Mouse (Mus musculus): ENCODE results near the gene Celf2.

The Celf2 gene

DNA sequence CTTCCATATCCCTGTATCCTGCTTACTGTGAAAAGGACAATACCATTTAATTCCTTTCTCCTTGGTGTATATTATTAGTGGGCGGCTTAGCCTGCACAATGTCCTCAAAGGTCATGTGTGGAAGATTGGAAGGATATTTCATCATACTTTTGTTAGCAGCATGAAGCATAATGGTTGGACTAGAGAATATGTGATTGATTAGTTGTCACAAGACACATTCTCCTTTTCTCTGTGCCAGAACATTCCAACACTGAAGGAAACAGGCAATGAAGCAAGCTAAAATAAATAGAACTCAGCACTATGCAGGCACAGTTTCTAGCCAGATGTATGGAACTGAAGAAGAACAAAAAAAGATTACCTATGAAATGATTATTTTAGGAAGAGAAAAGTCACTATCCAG, 482.6 kb downstream of the Celf2 start:
- no peak for DNase-seq (ENCODE audit: low spot score in 2 of 2)

DNA sequence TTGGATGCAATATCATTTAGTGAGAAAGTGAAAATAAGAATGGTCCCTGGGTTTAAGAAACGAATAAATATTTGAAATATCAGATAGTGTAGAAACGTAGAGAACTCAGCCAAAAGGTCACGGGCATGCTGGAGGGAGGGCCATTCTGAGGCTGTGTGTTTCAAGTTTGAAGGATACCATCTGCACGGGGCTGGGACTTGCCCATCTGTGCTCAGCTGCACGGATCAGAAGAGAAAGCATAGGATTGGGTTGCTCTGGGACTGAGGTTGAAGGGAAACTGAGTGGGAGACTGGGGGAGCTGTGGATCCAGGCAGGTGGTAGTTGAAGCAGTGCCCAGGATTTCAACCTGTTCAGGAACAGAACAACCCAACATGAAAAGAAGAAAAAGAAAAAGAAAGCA, 483.8 kb downstream of the Celf2 start:
- DNase-seq (ENCODE audit: low spot score in 2 of 2) = no peak

DNA sequence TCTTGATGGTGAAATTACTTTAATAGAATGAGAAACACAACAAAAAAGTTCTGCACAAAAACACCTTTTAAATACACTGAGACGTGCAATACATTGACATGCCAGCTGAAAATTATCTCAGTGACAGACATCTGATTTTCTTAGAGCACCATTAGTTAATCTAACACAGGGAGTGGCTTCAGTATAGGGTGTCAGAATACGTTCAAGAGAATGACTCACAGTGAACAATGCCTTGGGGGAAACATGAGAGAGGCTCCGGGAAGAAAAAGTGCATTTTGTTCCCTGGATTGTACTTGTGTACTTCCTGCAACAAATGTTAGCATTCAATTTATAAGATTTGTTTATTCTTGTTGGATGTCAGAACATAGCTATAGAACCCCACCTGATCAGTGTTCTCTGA, 487.2 kb downstream of the Celf2 start:
- no peak for DNase-seq (ENCODE audit: low spot score in 2 of 2)

DNA sequence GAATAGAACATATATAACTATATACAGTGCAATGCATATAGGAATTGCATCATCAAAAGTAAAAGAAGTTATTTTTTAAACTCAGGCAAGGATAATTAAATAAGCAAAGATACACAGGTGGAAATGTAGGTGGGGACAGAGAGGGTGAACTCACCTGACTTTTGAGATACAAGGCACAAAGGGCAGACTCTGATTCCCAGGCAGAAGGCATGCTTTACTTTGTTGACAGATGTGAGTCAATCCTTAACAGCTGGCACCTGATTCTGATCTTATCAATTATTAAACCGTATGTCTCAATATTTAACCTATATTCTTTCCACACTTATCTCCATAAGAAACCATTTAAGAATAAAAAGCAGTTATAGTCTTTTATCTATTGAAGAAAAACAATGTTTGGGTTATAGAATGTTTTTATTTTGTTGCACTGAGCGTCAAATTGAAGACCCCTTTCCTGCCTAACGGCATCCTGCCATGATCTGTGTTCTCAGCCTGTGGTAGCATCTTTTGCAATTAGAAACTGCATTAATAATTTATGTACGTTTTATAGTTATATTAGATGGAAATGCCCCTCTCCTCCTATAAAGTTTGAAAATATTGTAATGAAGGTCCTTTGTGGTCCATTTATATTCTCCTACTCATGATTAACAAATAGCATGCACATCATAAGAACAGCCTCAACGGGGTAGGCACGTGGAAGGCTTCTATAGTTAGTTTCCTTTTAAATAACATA, 491.8 kb downstream of the Celf2 start:
- no peak for DNase-seq (ENCODE audit: low spot score in 2 of 2)

DNA sequence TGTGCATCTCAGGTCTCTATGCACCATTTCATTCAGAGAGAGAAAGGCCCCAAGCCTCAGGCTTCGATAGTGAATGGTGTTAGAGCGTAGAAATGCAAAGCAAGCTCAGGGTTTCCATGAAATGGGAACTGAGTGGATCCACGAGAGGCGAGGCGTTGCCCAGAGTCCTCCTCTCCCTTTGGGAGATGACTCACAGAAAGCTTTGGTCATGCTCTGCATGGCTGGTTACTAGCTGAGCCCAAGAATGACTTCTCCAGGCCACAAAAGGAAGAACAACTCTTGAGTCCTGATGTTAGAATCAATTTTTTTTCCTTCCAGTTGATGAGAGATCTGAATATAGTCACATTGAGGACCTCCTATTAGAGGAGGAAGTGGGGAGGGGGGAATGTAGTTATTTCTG, 496.2 kb downstream of the Celf2 start:
- no peak for DNase-seq (ENCODE audit: low spot score in 2 of 2)

DNA sequence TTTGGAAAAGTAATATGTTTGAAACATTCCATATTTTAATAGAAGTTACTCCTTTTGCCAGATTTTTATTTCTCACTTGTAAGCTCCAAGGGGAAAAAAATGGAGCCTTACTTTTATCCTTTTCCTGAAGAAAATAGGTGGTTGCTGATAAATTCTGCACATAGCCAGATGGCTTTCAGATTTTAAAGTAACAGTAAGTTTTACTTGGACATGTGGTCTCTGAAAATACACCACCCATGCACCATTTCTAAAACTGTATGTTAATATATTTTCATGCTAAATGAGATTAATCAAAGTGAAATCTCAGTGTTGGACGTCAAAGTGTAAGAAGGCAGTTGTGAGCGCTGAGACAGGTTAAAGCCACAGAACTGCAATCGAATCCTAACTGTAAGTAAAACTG, 502.5 kb downstream of the Celf2 start:
- DNase-seq (ENCODE audit: low spot score in 2 of 2) = no peak

DNA sequence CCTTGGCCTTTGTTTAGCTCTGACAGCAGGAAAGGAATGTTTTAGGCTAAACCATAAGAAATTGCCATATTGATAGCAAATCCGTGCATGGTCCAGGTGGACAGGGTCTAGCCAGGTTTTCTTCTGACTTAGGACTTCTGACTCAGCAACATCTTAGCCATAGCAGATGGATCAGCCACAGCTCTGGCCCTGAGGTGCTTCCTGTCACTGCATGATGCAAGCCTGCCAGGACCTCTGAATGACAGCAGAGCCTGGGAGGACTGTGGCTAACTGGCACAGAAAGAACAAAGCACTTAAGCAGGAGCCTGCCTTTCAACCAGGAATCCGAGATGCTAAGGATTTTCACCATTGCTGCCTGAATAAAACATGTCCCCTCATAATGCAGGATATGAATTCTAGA, 507.4 kb downstream of the Celf2 start:
- no peak for DNase-seq (ENCODE audit: low spot score in 2 of 2)

DNA sequence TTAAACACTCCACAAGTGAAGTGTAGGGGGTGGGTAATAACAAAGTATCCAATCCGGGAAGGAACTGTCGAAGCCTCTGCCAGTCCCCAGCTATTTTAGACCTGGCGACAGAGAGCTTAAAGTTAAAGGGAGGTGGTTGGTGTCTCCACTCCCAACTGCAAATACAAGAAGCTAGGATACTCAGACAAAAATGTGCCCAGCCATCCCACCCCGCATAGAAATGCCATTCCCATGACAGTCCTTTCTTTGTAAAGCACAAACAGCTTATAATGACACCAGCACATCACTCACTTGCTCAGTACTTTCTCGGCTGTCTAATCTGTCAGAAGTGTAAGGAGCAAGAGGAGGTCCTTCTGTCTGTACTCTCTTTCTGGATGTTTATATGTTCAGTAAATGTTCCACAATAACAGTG, 518.3 kb downstream of the Celf2 start:
- no peak for DNase-seq (ENCODE audit: low spot score in 2 of 2)

DNA sequence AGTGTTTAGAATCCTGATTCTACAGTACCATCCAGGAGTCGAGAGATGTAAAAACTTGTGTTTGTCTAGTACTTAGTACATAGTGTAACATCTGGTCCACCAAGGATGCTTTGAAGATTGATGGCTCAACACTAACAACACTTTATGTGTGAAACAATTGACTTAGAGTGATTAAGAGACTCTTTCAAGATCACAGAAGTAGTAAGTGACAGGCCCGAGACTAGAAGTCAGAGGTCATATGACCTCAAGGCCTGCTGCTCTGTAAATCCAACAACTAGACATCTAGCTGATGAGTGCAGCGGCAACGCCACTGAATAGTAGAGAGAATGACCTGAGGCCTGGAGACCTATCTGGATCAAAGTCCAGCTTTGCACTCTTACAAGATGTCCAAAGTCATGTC, 523.7 kb downstream of the Celf2 start:
- no peak for DNase-seq (ENCODE audit: low spot score in 2 of 2)

DNA sequence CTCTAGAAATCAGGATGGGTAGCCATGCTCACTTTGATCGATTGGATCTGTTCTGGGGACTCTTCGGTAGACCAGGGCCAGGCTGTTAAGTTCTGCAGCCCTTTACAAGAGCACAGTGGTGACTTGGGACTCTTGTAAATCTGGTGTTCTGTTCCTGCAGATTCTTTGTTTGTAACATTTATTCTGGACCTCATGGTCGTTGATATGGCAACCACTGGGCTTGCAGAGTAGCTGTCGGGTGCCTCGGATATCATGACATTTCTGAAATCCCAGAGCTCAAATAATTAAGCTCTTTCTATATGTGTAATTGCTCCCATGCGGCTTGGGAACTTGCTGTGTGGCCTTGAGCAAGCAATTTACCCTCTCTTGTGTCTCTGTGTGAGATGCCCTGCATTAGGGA, 525.5 kb downstream of the Celf2 start:
- no peak for DNase-seq (ENCODE audit: low spot score in 2 of 2)

DNA sequence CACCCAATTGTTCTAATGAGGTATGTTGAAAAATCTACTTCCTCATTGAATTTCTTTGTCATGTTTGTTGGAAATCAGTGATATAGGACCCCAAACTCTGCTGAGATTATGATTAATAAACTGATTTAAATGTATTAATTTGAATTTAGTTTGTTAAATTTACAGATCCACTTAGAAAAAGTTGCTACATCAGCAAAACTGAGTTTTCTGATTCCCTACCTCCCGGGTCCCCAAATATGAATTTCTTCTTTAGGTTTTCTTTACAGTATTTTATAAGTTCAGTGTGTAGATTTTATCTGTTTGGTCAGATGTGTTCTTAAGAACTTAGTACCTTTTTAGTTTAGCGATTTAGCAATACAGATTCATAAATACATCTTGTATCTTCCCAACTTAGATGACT, 533.1 kb downstream of the Celf2 start:
- DNase-seq (ENCODE audit: low spot score in 2 of 2) = no peak

DNA sequence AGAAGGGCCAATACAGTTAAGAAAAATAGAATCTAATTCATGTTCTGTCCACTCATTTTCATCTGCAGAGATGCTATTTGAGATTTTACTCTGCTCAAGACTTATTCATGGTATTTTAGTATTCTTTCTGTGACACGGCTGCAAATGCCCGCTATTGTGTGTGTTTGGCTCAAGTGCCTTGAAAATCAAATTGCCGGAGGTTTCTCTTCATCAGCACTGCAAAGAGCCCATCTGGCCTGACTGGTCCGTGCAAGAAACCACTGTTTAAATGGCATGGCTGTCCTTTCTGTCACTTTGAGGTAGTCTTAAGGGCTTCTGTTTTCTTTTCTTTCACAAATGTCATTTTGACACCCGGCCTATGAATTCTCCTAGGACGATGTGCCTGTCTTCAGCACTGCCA, 540.1 kb downstream of the Celf2 start:
- no peak for DNase-seq (ENCODE audit: low spot score in 2 of 2)

DNA sequence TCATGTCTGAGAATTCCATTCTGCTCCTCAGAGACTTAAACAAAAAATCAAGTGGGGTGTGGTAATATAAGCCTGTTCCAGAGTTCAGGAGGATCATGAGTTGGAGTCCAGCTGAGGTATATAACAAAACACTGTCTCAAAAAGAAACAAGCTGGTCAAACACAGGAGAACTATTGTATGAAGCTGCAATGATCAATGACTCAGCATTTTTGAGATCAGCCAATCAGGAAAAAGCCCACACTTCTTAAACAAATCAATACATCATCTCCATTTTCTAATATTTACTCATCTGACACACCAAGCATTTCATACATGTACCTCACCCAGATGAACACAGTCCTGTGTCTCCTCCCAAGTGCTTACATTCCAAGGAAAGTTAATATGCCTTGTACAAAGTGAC, 544.1 kb downstream of the Celf2 start:
- DNase-seq (ENCODE audit: low spot score in 2 of 2) = no peak

DNA sequence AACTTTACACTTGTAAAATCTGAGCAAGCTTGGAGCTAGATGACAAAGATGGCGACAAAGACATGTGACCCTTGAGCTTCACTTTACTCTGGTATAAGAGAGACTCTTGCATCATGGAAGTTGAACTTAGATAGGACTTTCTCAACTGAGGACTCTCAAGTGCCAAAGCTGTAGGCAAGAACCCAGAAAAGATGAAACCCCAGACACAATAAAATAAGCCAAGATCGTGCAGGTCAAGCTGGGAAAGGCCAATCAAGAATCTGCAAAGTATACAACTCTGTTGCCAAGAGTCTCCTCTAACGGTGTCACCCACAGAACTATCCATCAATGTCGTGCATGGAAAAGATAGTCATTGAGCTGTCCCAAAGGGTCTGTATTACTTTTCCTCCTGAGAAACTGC, 558.7 kb downstream of the Celf2 start:
- no peak for DNase-seq (ENCODE audit: low spot score in 2 of 2)

DNA sequence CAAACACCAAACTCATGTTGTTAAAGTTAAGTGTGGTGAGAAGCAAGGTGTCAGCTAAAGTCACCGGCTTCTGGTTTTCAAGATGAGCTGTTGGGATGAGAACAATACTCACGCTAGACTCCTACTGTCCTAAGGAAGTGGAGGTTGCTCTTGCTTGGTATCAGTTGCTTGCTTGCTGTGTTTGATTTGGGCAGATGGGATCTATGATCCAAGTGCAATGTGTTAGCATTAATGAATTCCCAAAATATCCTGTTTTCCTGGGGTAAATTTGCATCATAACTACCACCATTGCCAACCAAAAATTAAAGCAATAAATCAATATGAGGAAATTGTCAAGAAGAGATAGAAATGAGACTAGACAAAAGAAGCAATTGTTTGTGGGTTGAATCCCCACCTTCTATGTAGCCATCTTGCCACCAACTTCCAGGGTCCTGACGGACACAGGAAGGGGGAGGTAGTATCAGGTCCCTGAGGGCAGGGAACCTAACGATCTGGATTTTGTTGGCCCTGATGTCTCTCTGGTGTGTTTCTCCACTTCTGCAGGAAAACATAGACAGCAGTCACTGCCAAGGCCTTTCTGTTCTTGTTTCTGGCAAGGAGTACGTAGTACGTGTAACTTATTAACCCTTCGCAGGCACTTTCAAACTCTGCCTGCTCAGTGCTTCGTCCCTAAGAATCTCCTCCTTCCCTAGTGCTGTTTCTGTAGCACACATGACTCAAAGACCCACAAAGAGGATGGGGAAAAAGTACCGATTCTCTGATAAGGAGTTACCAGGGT, 563.5 kb downstream of the Celf2 start:
- no peak for DNase-seq (ENCODE audit: low spot score in 2 of 2)

DNA sequence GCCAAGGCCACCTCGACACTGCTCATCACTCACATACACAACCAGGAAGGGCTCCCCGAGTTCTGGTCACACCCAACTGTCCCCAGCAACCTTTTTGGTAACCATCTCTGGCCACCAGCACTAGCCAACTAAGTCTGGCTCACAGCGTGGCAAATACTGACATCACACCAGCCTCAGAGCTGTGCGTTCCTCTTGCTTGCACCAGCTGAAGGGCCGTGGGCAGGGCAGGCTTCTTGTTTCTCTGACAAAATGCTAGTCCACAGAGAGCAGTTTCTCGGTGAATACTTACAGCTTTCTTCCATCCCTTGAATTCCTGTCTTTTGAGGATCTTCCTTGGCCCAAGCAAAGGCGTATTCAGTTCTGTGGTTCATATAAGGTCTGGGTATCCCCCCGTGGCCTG, 565.7 kb downstream of the Celf2 start:
- no peak for DNase-seq (ENCODE audit: low spot score in 2 of 2)

DNA sequence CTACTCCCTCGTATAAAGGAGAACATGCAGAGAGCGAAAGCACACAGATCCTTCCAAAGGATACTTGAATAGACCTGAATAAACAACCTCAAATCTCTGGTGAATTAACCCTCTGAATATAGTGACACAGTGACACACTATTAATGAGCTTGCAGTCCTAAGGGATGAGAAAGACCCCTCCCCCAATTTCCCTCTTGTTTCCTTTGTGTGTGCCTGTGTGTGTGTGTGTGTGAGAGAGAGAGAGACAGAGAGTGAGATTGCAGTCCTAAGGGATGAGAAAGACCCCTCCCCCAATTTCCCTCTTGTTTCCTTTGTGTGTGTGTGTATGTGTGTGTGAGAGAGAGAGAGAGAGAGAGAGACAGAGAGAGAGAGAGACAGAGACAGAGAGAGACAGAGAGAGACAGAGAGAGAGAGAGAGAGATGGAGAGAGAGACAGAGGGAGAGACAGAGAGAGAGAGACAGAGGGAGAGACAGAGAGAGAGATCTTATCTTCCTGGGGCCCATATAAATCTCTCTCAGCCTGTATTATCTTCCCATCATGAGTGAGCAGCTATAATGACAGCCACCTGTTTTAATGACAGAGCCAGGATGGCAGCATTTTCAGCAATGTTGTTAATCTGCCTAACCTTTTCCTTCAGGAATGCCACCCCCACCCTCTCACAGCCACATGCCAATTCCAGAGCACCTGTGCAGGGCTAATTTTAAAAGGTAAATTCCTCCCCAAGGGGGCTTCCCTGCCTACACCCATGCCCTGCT, 566.5 kb downstream of the Celf2 start:
- DNase-seq (ENCODE audit: low spot score in 2 of 2) = no peak

DNA sequence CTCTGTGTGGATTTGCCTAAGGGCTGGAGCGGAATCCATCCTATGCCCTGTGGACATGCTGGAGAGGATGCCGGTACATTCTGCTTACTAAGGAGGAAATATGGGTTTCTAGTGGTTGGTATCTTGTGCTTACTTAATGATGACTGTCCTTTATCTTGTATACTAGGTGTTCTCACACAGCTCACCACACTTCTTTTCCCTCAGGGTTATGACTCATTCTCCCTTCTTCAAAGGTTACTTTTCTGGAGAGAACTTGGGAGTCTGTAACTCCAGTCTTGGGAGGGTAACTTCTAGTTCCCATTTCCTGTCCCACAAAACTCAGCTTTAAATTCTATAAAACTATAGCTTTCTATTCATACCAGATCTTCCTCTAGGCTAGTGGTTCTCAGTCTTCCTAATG, 570.2 kb downstream of the Celf2 start:
- DNase-seq (ENCODE audit: low spot score in 2 of 2) = no peak

DNA sequence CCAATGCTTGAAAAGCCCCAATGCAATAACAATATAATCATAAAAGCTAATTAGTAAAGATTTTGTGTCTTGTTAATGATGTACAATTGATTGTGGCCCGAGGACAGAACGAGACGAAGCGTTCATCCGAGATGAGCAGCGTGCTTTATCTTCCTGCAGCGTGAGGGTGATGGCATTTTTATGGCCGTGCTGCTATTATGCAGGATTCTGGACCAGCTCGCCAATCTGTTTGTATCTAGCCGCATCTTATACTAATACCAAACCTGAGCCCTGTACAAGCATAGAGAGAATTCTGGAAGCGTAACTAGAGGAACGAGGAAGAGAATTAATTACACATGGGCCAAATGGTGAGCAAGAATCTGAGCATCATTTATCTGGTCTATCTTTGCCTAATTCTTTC, 576.2 kb downstream of the Celf2 start:
- DNase-seq (ENCODE audit: low spot score in 2 of 2) = no peak

DNA sequence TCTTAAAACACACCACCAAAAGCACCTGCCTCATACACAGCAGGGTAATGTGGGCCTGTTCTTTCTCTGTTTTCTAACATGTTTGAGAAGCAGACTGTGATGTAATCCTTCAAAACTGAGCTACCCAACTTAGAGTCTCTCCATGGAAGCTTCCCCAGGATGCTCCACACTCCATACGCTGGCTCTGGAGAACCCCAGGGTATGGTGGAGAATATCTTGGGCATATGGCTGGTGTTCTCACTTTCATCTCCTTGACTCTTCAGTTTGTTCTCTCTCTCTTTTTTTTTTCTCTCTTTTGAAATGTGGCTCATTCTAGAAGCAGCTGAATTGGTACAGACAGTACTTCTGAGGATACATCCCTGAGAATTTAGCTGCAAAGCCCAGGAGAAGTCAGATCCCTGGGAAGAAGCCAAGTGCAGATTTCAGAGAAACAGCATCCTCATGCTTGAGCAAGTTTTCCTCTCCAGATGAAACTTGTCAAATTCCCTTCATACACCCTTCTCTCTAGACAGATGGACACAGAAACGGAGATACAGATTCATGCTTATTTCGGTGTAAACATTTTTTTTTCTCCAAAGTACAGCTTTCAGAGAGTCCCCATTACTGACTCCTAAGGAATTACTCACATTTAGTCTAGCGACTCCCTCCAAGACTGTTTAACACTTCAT, 581.5 kb downstream of the Celf2 start:
- DNase-seq (ENCODE audit: low spot score in 2 of 2) = peak in 1 of 2 experiments; percentile 34

DNA sequence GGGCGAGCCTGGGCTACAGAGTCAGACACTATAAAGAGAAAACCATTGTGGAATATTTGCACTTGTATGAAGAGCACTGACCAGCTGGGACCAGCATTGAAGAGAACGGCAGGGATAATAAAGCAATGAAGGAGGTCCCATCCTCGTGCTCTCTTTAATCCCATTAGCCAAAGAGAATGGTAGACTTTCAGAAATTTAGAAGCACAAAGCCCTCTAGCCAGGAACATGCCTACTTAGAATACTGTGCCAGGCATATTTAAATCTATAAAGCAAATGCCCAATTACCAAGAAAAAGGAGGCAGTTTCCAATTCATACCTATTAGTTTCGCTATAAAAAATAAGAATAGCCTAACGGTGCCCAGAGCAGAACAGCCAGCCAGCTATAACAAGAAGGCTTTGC, 583.9 kb downstream of the Celf2 start:
- DNase-seq (ENCODE audit: low spot score in 2 of 2) = no peak

DNA sequence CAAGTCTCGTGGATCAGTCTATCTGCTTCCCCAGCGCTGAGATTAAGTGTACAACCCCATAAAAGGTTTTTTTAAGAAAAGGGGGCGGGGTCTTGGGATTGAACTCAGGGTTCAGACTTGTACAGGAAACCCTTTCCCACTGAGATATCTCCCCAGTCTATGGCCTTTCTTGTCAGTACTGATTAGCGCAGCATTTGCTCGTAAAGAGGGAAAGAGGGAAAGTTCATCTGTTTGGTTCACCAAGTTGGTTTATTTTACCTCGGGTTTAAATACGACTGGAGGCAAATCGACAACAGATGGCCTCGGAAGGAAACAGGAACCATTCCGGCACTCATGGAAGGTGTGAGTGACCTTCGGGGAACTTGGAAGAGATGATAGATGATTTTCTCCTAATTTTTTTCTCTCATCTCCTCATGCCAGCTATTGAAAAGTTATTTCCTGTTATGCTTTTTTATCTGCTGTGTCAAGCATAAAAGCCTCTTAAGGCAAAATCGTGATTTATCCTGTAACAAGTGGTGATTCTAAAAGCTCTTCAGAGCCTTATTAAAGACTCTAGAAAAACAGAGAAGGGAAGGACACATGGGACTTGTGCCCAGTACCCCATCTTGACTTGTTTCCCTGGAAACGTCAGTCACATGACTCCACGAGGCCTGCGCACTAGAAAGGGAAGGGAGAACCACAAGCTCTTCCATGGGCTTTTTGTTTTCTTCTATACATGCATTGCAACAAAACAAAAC, 585.5 kb downstream of the Celf2 start:
- no peak for DNase-seq (ENCODE audit: low spot score in 2 of 2)

Data from frontal cortex, postnatal 10 days (tissue).